Comparison of ENCODE assay signal across 8 mouse cellular contexts in the genomic region with DNA sequence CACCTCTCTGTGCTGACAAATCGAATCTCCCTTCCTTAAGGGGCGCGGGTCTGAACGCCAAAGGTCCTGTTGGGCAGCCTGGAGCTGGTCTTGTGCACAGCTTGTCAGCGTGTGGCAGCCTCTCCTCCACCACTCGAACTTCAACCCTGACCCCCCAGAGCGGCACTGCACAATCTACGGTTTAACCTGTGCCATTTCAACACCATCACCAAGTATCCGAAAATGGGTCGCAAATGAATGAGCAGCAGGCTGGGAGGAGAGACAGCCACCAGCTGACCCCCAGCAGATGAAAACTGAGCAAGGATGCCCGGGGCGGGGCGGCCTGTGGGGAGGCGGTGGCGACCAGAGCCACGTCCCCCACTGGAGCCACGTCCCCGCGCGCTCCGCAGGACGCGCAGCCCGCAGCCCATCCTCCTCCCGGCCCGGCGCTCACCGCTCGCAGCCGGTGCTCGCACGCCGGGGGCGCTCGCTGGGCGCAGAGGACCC. TPM values are rescaled to one million over a fixed set of nuclear protein-coding genes. Genes with fewer than 3 reads are reported as not detected.
DNase-seq lines count a peak whose midpoint lies in the region; ATAC-seq lines count a peak whose summit lies in the region.

No protein-coding gene starts in this region.

- 1% methylated on average over 35 of the region's 36 CpGs for WGBS in hindbrain, embryonic 15.5 days
- whole genome bisulfite sequencing in limb, embryonic 11.5 days, result under 1% methylated on average over 31 of the region's 36 CpGs

- peaks cover 14% of the 10 kb centered on the region for H3K4me1 ChIP-seq in hindbrain, embryonic 15.5 days (replicated peaks)
- H3K4me1 ChIP-seq in limb, embryonic 11.5 days (ENCODE audit: control insufficient read depth, insufficient read depth, low read length), result no peaks in the 10 kb centered on the region

- peak overlapping the region; percentile 60 for H3K9ac ChIP-seq in hindbrain, embryonic 15.5 days
- H3K9ac ChIP-seq in limb, embryonic 11.5 days (ENCODE audit: low read length), result peak overlapping the region; percentile 66

- peaks cover 47% of the 10 kb centered on the region for H3K27me3 ChIP-seq in hindbrain, embryonic 15.5 days
- peaks cover 3% of the 10 kb centered on the region; the same call in 1 of the 2 replicates for H3K27me3 ChIP-seq in limb, embryonic 11.5 days (ENCODE audit: control insufficient read depth, insufficient read depth, low read length)

- DNase-seq in ovary, adult 18-20 months (ENCODE audit: low spot score), result peak; percentile 37
- no peak for DNase-seq in ovary, postnatal 10 days (ENCODE audit: low spot score)
- DNase-seq in cerebellum, adult 8-10 months, result peak; percentile 70
- DNase-seq in gastrocnemius, adult 18-20 months (ENCODE audit: low spot score), result peak; percentile 41
- DNase-seq in limb, embryonic 11.5 days (ENCODE audit: low spot score), result peak; percentile 63
- peak; percentile 75 for DNase-seq in yolk sac, embryonic 10.5 days (ENCODE audit: low spot score)

- peak overlapping the region; percentile 17 for H3K27ac ChIP-seq in hindbrain, embryonic 15.5 days (replicated peaks)
- no peak overlapping the region for H3K27ac ChIP-seq in limb, embryonic 11.5 days (replicated peaks; ENCODE audit: low read depth, low read length)

- no peaks in the 10 kb centered on the region for H3K36me3 ChIP-seq in hindbrain, embryonic 15.5 days
- H3K36me3 ChIP-seq in limb, embryonic 11.5 days (ENCODE audit: control insufficient read depth, insufficient read depth, low read length), result no peaks in the 10 kb centered on the region

- no peaks in the 10 kb centered on the region for H3K9me3 ChIP-seq in hindbrain, embryonic 15.5 days
- no peaks in the 10 kb centered on the region for H3K9me3 ChIP-seq in limb, embryonic 11.5 days (ENCODE audit: control insufficient read depth, low read length)

- H3K4me3 ChIP-seq in hindbrain, embryonic 15.5 days, result peak overlapping the region; percentile 68
- H3K4me3 ChIP-seq in limb, embryonic 11.5 days (ENCODE audit: low read depth, low read length), result peak overlapping the region; percentile 64

- peak; percentile 83 for ATAC-seq in hindbrain, embryonic 15.5 days (ENCODE audit: low FRiP score, low read depth)
- ATAC-seq in limb, embryonic 11.5 days (ENCODE audit: insufficient number of reproducible peaks, low FRiP score, low TSS enrichment, low read depth), result peak; percentile 58
- peak; percentile 50; the same call in 1 of the 2 replicates for ATAC-seq in megakaryocyte-erythroid progenitor cell, adult 5-6 weeks (replicated peaks; ENCODE audit: low FRiP score, low TSS enrichment, poor library complexity, severe bottlenecking)

- H3K4me2 ChIP-seq in hindbrain, embryonic 15.5 days, result peak overlapping the region; percentile 91
- peak overlapping the region; percentile 97 for H3K4me2 ChIP-seq in limb, embryonic 11.5 days (ENCODE audit: low read depth, severe bottlenecking)

RNA-seq across cellular contexts. Expression of a gene that starts 1.5 kb away (rescaled TPM):
- 1 to 10 TPM; 1.9 TPM for total RNA-seq in gastrocnemius, adult 18-20 months (2021)
- 1.8 and 2.4 TPM in 2 replicates for polyA plus RNA-seq in hindbrain, embryonic 15.5 days (2015; fragmentation: Nextera tagmentation; extraction: Ambion mirVana)
- polyA plus RNA-seq in limb, embryonic 11.5 days (2014; fragmentation: Nextera tagmentation; extraction: Ambion mirVana), result 1.5 and 3.0 TPM in 2 replicates
- total RNA-seq in megakaryocyte-erythroid progenitor cell, adult 5-6 weeks (2014; fragmentation: Nextera tagmentation), result 0.69 TPM in 1 of 2 replicates, not detected in the other
- total RNA-seq in megakaryocyte-erythroid progenitor cell, adult 5-6 weeks (2017), result 0.84 TPM in 1 of 2 replicates, not detected in the other
